Mouse (Mus musculus) limb, embryonic 14.5 days (tissue): ENCODE data around the gene Tedc2. TPM values are rescaled to one million over a fixed set of nuclear protein-coding genes. Genes with fewer than 3 reads are reported as not detected.
A peak's percentile ranks its signal among the peaks of the same experiment; 100 is the strongest.

Source experiments
- ATAC-seq: fragments of 200-750 bp; cut with Nextera tagmentation; 2 replicates; pipeline ENCODE4 v1.8.0; 2017; ENCODE audit warnings: low read depth, moderate number of reproducible peaks, moderate TSS enrichment; ENCODE audit not compliant: low FRiP score
- DNase-seq: peaks from one replicate; pipeline ENCODE4 v3.0.0-alpha.2; 2015; ENCODE audit warnings: low spot score
- H3K27ac ChIP-seq: fragments of 300-500 bp; sonication (generic); replicated peaks from 2 replicates; pipeline ENCODE4 v1.5.1; 2014; ENCODE audit warnings: low read depth, mild to moderate bottlenecking, low read length, moderate library complexity, mixed read lengths
- H3K27me3 ChIP-seq: fragments of 300-500 bp; sonication (generic); 2 replicates; pipeline ENCODE4 v1.6.1; 2014; ENCODE audit warnings: low read length, mixed read lengths; ENCODE audit not compliant: control insufficient read depth, insufficient read depth
- H3K36me3 ChIP-seq: fragments of 300-500 bp; sonication (generic); 2 replicates; pipeline ENCODE4 v1.6.1; 2014; ENCODE audit warnings: mild to moderate bottlenecking, low read length, moderate library complexity, mixed read lengths; ENCODE audit not compliant: control insufficient read depth, insufficient read depth
- H3K4me1 ChIP-seq: fragments of 300-500 bp; sonication (generic); 2 replicates; pipeline ENCODE4 v1.6.1; 2014; ENCODE audit warnings: antibody characterized with exemption, low read length, mixed read lengths; ENCODE audit not compliant: control insufficient read depth, insufficient read depth
- H3K4me2 ChIP-seq: fragments of 300-500 bp; sonication (generic); replicated peaks from 2 replicates; pipeline ENCODE4 v1.6.1; 2014; ENCODE audit warnings: low read depth, mild to moderate bottlenecking, low read length, moderate library complexity; ENCODE audit not compliant: severe bottlenecking
- H3K4me3 ChIP-seq: fragments of 300-500 bp; sonication (generic); replicated peaks from 2 replicates; pipeline ENCODE4 v1.5.1; 2014; ENCODE audit warnings: low read length
- H3K9ac ChIP-seq: fragments of 300-500 bp; sonication (generic); 2 replicates; pipeline ENCODE4 v1.6.1; 2014; ENCODE audit warnings: mild to moderate bottlenecking, low read depth, low read length, moderate library complexity; ENCODE audit not compliant: severe bottlenecking
- H3K9me3 ChIP-seq: fragments of 300-500 bp; sonication (generic); 2 replicates; pipeline ENCODE4 v1.6.1; 2016; ENCODE audit warnings: low read length; ENCODE audit not compliant: control insufficient read depth
- POLR2A ChIP-seq: fragments of 200-500 bp; IDR thresholded peaks from 2 replicates; pipeline ENCODE4 v1.8.0; 2012; ENCODE audit warnings: inconsistent platforms, mild to moderate bottlenecking, moderate library complexity, borderline replicate concordance; ENCODE audit not compliant: insufficient read depth, insufficient read length; ENCODE audit errors: extremely low read depth
- WGBS: fragments of 180-500 bp; shearing (Covaris S2); extraction: QIAGEN DNeasy Blood & Tissue Kit; methylation state at CpG from one replicate; pipeline ENCODE4 v1.1.7; 2014; 5-methylcytosine and 5-hydroxymethylcytosine counted together
- polyA plus RNA-seq, 2 experiments: library from polyadenylated mRNA; depleted of rRNA in 1 of 2; stranded (reverse) in 1 of 2; unstranded in 1 of 2; fragments of >200 nt; fragmentation: Nextera tagmentation in 1 of 2; extraction: Ambion mirVana in 1 of 2; gene quantifications; 2 replicates each; pipeline versions ENCODE4 v1.2.1 to v1.2.3; 2012 to 2014

The Tedc2 gene
- polyA plus RNA-seq, 2 experiments, result 10.2 to 35.4 TPM

DNA sequence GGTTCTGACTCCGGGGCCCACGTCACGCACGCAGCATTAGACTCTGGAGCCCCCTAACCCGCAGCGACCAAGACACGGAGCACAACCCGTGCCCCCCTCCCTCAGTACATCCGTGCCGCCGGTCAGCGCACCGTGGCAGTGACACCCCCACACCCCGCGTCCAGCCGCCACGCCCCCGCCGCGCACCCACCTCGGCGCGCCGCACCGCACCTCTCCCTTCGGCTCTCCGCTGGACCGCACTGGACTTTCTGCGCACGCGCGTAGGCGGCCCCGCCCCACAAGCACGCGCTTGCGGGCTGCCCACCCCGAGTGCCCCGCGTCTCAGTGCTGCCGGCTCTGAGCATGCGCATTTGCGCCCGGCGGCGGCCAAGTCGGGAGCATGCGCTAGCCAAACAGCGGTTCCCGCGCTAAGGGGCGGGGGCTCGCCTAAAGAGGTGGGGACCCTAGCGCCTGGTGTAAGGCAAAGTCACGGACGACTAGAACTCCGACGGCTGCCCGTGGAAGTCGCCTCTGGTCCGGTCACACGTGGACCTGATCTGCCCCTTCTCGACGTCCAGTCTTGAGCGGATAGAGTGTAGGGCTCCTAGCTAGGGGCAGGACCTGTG, 15.3 kb downstream of the Tedc2 start, which contains the start of gene Tbc1d24:
TSS of gene Tbc1d24 (minus strand) at position 279 of the 605 bp plus-strand sequence.
- Histone ChIP-seq H3K9ac (peak within 1 kb of the TSS; percentile 69), H3K27ac (peak within 1 kb of the TSS; percentile 48; the same call in 1 of the 2 replicates), H3K4me1 (peaks cover 64% of the 10 kb centered on the region), H3K27me3 (no peaks in the 10 kb centered on the region), H3K4me2 (peak within 1 kb of the TSS; percentile 96), H3K4me3 (peak within 1 kb of the TSS; percentile 73), H3K36me3 (0 out of 2 replicates have a peak, but pooled peaks cover 2% of the 10 kb centered on the region), H3K9me3 (no peaks in the 10 kb centered on the region)
- peak; percentile 90 for DNase-seq
- TF ChIP-seq POLR2A, result 0 out of 2 replicates have a peak, but pooled peaks have one; percentile 24
- peak; percentile 71 for ATAC-seq
- 1% methylated on average over 44 of the region's 65 CpGs for WGBS

DNA sequence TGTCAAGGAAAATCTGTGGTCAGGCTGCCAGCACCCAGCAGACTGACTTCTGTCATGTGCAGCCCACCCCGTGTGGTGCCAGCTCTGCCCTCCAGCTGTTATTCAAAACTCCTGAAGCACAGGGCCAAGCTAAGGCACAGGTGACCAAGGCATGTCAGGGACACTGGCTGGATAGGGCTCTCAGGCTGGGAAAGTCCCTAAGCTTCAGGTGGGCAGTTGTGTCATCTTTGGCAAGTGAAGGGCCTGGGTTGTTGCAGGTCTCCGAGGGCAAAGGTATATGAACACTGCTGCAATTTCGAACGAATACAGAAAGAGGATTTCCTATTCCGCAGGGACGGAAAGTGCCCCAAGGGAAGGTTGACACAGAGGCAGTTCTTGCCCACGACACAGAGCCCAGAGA, 15.8 kb downstream of the Tedc2 start:
- DNase-seq, result no peak
- no peak for ATAC-seq

DNA sequence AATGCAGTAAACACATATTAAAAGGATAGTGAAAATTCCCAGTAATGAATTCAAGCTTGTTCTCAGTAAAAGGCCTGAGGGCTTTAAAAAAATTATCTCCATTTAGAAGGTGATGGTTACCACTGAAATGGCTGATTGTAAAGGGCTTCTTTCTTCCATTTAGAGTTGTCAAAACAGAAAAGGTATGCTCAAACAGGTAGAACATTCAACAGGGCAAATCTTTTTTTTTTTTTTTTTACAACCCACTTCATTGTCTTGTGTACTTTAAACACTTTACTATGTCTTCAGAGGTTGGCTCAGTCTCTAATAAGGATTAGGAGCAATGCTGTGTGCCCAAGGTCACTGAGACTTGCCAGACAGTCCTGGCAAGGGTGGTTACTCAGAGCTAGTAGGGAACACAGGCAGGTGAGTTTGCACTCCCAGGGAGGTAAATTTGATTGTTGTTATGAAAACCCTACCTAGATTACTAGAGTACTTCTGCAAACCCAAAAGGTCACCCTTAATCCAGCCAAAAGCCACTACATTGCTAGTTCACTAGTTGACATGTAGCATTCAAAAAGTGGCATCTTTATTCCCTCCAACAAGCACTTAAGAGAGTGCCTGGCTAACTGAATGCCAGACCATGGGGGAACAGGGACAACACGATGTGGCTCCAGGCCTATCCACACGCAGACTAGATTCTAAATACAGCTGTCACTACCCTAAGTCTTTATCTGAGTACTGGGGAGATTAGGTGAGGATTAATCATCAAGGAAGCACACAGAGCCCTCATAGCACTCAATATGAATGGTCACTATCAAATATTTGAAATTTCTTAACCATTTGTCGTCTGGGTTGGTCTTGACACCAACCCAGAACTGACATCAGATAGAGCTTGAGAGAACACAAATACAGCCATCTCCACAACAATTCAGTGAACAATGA, 16.8 kb downstream of the Tedc2 start:
- WGBS, result 79% methylated on average over 3 of the region's 3 CpGs
- TF ChIP-seq POLR2A, result no peak
- Histone ChIP-seq H3K9ac (no peak overlapping the region), H3K27ac (no peak overlapping the region), H3K36me3 (0 out of 2 replicates have a peak, but pooled peaks cover 2% of the 10 kb centered on the region), H3K4me2 (peak overlapping the region; percentile 96), H3K4me1 (peaks cover 54% of the 10 kb centered on the region), H3K9me3 (no peaks in the 10 kb centered on the region), H3K4me3 (peak overlapping the region; percentile 73), H3K27me3 (no peaks in the 10 kb centered on the region)
- ATAC-seq (no peak), DNase-seq (no peak)

More for the DNA sequence above, 15.8 kb downstream of the Tedc2 start:
- Histone ChIP-seq H3K36me3 (0 out of 2 replicates have a peak, but pooled peaks cover 2% of the 10 kb centered on the region), H3K4me1 (peaks cover 58% of the 10 kb centered on the region), H3K9ac (peak overlapping the region; percentile 69), H3K27ac (no peak overlapping the region), H3K4me2 (peak overlapping the region; percentile 96), H3K4me3 (peak overlapping the region; percentile 73), H3K9me3 (no peaks in the 10 kb centered on the region), H3K27me3 (no peaks in the 10 kb centered on the region)
- no peak for TF ChIP-seq POLR2A
- WGBS, result 6% methylated on average over 7 of the region's 7 CpGs

DNA sequence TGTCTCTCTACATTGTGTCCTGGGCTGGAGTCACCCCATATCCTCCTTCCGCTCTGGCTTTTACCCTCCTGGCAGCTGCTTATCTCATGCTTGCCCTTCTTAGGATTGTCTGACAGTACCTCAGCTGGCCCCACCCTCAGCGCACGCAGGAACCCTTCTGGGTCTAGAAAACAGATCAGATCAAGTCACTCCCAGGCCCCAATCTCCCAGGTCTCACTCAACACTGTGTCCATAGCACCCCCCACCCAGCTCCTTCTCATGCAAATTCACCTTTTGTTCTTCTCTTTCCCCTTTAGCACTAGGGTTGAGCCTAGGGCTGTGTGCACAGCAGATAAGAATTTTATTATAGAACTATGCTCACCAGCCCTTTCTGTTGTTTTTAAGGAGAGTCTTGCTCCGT, 17.6 kb downstream of the Tedc2 start:
- H3K9ac ChIP-seq, result peak overlapping the region; percentile 40; the same call in 1 of the 2 replicates
- TF ChIP-seq POLR2A, result no peak
- WGBS, result 46% methylated on average over 4 of the region's 4 CpGs

DNA sequence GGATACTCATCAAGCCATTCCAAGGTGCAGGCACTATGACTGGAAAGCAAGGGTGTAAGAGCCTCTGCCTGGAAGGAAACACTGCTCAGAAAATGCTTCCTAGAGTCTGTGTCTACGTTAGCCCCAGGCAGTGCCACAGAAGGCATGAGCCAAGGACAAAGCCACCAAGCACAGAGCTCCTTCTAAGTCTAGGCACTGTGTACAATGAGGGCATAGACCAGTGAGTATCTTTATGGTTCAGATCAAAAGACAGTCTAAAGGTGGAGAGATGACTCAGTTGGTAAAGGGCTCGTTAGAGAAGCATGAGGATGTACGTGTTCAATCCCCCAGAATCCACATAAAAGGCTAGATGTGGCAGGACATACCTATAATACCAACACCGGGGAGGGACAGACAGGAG, 19.6 kb downstream of the Tedc2 start:
- no peak overlapping the region for H3K9ac ChIP-seq
- peaks cover 30% of the 10 kb centered on the region for H3K4me1 ChIP-seq
- 0 out of 2 replicates have a peak, but pooled peaks cover 2% of the 10 kb centered on the region for H3K36me3 ChIP-seq
- no peak overlapping the region for H3K4me3 ChIP-seq
- 76% methylated on average over 4 of the region's 4 CpGs for WGBS
- DNase-seq, result no peak
- no peak for TF ChIP-seq POLR2A
- H3K9me3 ChIP-seq, result no peaks in the 10 kb centered on the region
- no peaks in the 10 kb centered on the region for H3K27me3 ChIP-seq
- no peak for ATAC-seq
- no peak overlapping the region for H3K27ac ChIP-seq
- no peak overlapping the region for H3K4me2 ChIP-seq

More for the DNA sequence above, 17.6 kb downstream of the Tedc2 start:
- no peak overlapping the region for H3K27ac ChIP-seq
- no peak overlapping the region for H3K4me2 ChIP-seq
- no peaks in the 10 kb centered on the region for H3K9me3 ChIP-seq
- H3K27me3 ChIP-seq, result no peaks in the 10 kb centered on the region
- H3K4me3 ChIP-seq, result no peak overlapping the region
- ATAC-seq (no peak), DNase-seq (no peak)
- 0 out of 2 replicates have a peak, but pooled peaks cover 2% of the 10 kb centered on the region for H3K36me3 ChIP-seq
- peaks cover 49% of the 10 kb centered on the region for H3K4me1 ChIP-seq
